13 mouse cellular contexts compared by ENCODE assay signal in genomic region chr4:140688044-140688825, GRCm38 (mm10). TPM values are rescaled to one million over a fixed set of nuclear protein-coding genes. Genes with fewer than 3 reads are reported as not detected.
A peak's percentile ranks its signal among the peaks of the same experiment; 100 is the strongest.
DNase-seq lines count a peak whose midpoint lies in the region; ATAC-seq and TF ChIP-seq lines count a peak whose summit lies in the region.
"Had no signal": no experiment of that assay in that cellular context is flagged by ENCODE, and none has a peak within 500 bp of the region (broad histone marks: within the 10 kb centered on the region; RNA-seq: fewer than 3 reads in every experiment).

No protein-coding gene starts in this region.

- no peak for TF ChIP-seq RAD21 in CH12.LX (IDR thresholded peaks at IDR 0.05; ENCODE audit: low read depth, low read length)

- peaks cover 20% of the 10 kb centered on the region for H3K4me1 ChIP-seq in intestine, embryonic 15.5 days (replicated peaks)
- H3K4me1 ChIP-seq in intestine, embryonic 16.5 days (ENCODE audit: control insufficient read depth, insufficient read depth, low read length): peaks cover 19% of the 10 kb centered on the region
- peaks cover 28 to 68% of the 10 kb centered on the region in 2 experiments for H3K4me1 ChIP-seq in CH12.LX (ENCODE audit: control insufficient read depth in 1 of 2, insufficient read depth in 2 of 2)

- in situ Hi-C loops in CH12.LX (cut with MboI; ENCODE audit: low pct_ligation_motif_present, low pct_unique_long_range_greater_than_20kb, low sequenced_read_pairs): no loop called here

- no peaks in the 10 kb centered on the region for H3K9me3 ChIP-seq in intestine, embryonic 15.5 days
- no peaks in the 10 kb centered on the region for H3K9me3 ChIP-seq in intestine, embryonic 16.5 days (ENCODE audit: control insufficient read depth, low read length)
- H3K9me3 ChIP-seq in CH12.LX (replicated peaks; ENCODE audit: low read length): no peaks in the 10 kb centered on the region
- H3K9me3 ChIP-seq: hindbrain, embryonic 12.5 days had no signal

- DNase-seq in CH12.LX (ENCODE audit: extremely low read depth): no peak
- DNase-seq in ZHBTc4 (ENCODE audit: low read depth, low spot score): peak; percentile 93
- DNase-seq in cerebellum, postnatal 25 days: no peak
- DNase-seq in cerebellum, adult 18-20 months: no peak
- DNase-seq: adrenal gland, adult 8-10 months had no signal

- no peak for TF ChIP-seq POLR2A in CH12.LX (IDR thresholded peaks at IDR 0.05; ENCODE audit: low read depth, low read length)

- no peaks in the 10 kb centered on the region for H3K27me3 ChIP-seq in intestine, embryonic 15.5 days (replicated peaks)
- no peaks in the 10 kb centered on the region for H3K27me3 ChIP-seq in intestine, embryonic 16.5 days (replicated peaks; ENCODE audit: control insufficient read depth, insufficient read depth, low read length)
- H3K27me3 ChIP-seq in CH12.LX (replicated peaks): no peaks in the 10 kb centered on the region

- no peak overlapping the region for H3K4me3 ChIP-seq in intestine, embryonic 15.5 days (replicated peaks)
- no peak overlapping the region for H3K4me3 ChIP-seq in intestine, embryonic 16.5 days (ENCODE audit: low read length)
- no peak overlapping the region for H3K4me3 ChIP-seq in CH12.LX (replicated peaks in 1 of 3; ENCODE audit: low read depth in 2 of 3, low read length in 2 of 3, poor library complexity in 1 of 3)
- H3K4me3 ChIP-seq: erythroblast, embryonic 14.5 days; hindbrain, embryonic 12.5 days had no signal

- no peak overlapping the region for H3K27ac ChIP-seq in intestine, embryonic 15.5 days
- H3K27ac ChIP-seq in intestine, embryonic 16.5 days (ENCODE audit: low read length): no peak overlapping the region
- no peak overlapping the region for H3K27ac ChIP-seq in CH12.LX (ENCODE audit: insufficient read depth, low read depth)
- H3K27ac ChIP-seq: hindbrain, embryonic 12.5 days had no signal

- TF ChIP-seq EP300 in CH12.LX (IDR thresholded peaks at IDR 0.05; ENCODE audit: low read length): no peak; the same call in 1 of the 2 replicates

- dilution Hi-C loops in CH12.LX (cut with MboI; ENCODE audit: extremely low pct_ligation_motif_present, extremely low pct_unique_long_range_greater_than_20kb, low sequenced_read_pairs): no loop called here

- H3K4me2 ChIP-seq in intestine, embryonic 15.5 days (replicated peaks): no peak overlapping the region
- H3K4me2 ChIP-seq in intestine, embryonic 16.5 days (ENCODE audit: low read depth, low read length): no peak overlapping the region
- no peak overlapping the region for H3K4me2 ChIP-seq in CH12.LX (ENCODE audit: insufficient read depth, low read depth, poor library complexity, severe bottlenecking)
- H3K4me2 ChIP-seq: heart, embryonic 11.5 days; hindbrain, embryonic 12.5 days had no signal

- ATAC-seq in intestine, embryonic 15.5 days: peak; percentile 53; the same call in 1 of the 2 replicates
- ATAC-seq in intestine, embryonic 16.5 days: no peak; the same call in 1 of the 2 replicates
- peak; percentile 26; the same call in 1 of the 2 replicates for ATAC-seq in megakaryocyte, adult 5-6 weeks (ENCODE audit: poor library complexity, severe bottlenecking)

- TF ChIP-seq CTCF in CH12.LX (conservative IDR thresholded peaks at IDR 0.05 in 1 of 2, IDR thresholded peaks at IDR 0.05 in 1 of 2; ENCODE audit: low read depth in 2 of 2, low read length in 2 of 2): no peak

- H3K79me2 ChIP-seq in CH12.LX (replicated peaks; ENCODE audit: control insufficient read depth, extremely low read depth, insufficient read depth, poor library complexity, severe bottlenecking): no peaks in the 10 kb centered on the region

- H3K9ac ChIP-seq in intestine, embryonic 15.5 days: no peak overlapping the region
- H3K9ac ChIP-seq in intestine, embryonic 16.5 days (ENCODE audit: low read depth, low read length): no peak overlapping the region
- H3K9ac ChIP-seq in CH12.LX (ENCODE audit: insufficient read depth, low read depth): no peak overlapping the region
- H3K9ac ChIP-seq: hindbrain, embryonic 12.5 days had no signal

- H3K36me3 ChIP-seq in intestine, embryonic 15.5 days: no peaks in the 10 kb centered on the region
- no peaks in the 10 kb centered on the region for H3K36me3 ChIP-seq in intestine, embryonic 16.5 days (ENCODE audit: control insufficient read depth, insufficient read depth, low read length)
- H3K36me3 ChIP-seq in CH12.LX (replicated peaks in 1 of 2; ENCODE audit: control insufficient read depth in 1 of 2, insufficient read depth in 1 of 2, low read length in 1 of 2): no peaks in the 10 kb centered on the region
- H3K36me3 ChIP-seq: hindbrain, embryonic 12.5 days had no signal

- 46% methylated on average over 12 of the region's 12 CpGs for WGBS in intestine, embryonic 15.5 days
- WGBS in intestine, embryonic 16.5 days: 57% methylated on average over 12 of the region's 12 CpGs

TF ChIP-seq in CH12.LX, 34 proteins besides CTCF, POLR2A, EP300 and RAD21:
- TF ChIP-seq BHLHE40 (IDR thresholded peaks at IDR 0.05; ENCODE audit: low read depth, low read length) (peak; percentile 85), PAX5 (IDR thresholded peaks at IDR 0.05; ENCODE audit: low read length) (no peak), SMC3 (IDR thresholded peaks at IDR 0.05; ENCODE audit: low read depth, low read length) (no peak), E2F4 (IDR thresholded peaks at IDR 0.05; ENCODE audit: insufficient replicate concordance, low read depth, low read length) (no peak), ZKSCAN1 (IDR thresholded peaks at IDR 0.05; ENCODE audit: borderline replicate concordance, low read depth, low read length) (no peak), ETS1 (conservative IDR thresholded peaks at IDR 0.05; ENCODE audit: low read depth, low read length) (peak; percentile 9; the same call in 1 of the 2 replicates), NELFE (IDR thresholded peaks at IDR 0.05; ENCODE audit: low read depth, low read length) (no peak), USF1 (IDR thresholded peaks at IDR 0.05; ENCODE audit: low read depth, low read length) (peak; percentile 6; the same call in 1 of the 2 replicates), MXI1 (IDR thresholded peaks at IDR 0.05; ENCODE audit: low read depth, low read length) (no peak), TCF12 (IDR thresholded peaks at IDR 0.05; ENCODE audit: low read depth, low read length) (no peak), USF2 (conservative IDR thresholded peaks at IDR 0.05; ENCODE audit: low read depth, low read length) (no peak), GABPA (IDR thresholded peaks at IDR 0.05; ENCODE audit: insufficient replicate concordance, low read depth, low read length) (no peak), ZNF384 (IDR thresholded peaks at IDR 0.05; ENCODE audit: low read depth, low read length) (peak; percentile 86), NRF1 (IDR thresholded peaks at IDR 0.05; ENCODE audit: low read depth, low read length) (no peak), KAT2A (IDR thresholded peaks at IDR 0.05; ENCODE audit: insufficient replicate concordance, low read length) (no peak)
TF ChIP-seq in CH12.LX: peak in this region for 4.

RNA-seq across cellular contexts. Expression of gene Rcc2, which starts 12.1 kb away (rescaled TPM):
- polyA plus RNA-seq in intestine, embryonic 15.5 days (2015; fragmentation: Nextera tagmentation; extraction: Ambion mirVana): 37.8 and 43.8 TPM in 2 replicates
- polyA plus RNA-seq in intestine, embryonic 16.5 days (2015; fragmentation: Nextera tagmentation; extraction: Ambion mirVana): 12.6 and 13.7 TPM in 2 replicates
- total RNA-seq in CH12.LX (2012; rRNA removed) (244 and 249 TPM in 2 replicates), CH12.LX (2014; rRNA removed) (187 TPM in 2 replicates)
- 319 and 348 TPM in 2 replicates for polyA plus RNA-seq in CH12.LX (2012; ENCODE audit: insufficient read length, low read depth)
- total RNA-seq in megakaryocyte, adult 5-6 weeks (2015): 30.3 and 37.4 TPM in 2 replicates
- total RNA-seq in megakaryocyte, adult 5-6 weeks (2017): 50.8 and 57.3 TPM in 2 replicates

RNA-seq across cellular contexts. Expression of gene Arhgef10l, which starts 22.4 kb away (rescaled TPM):
- 15.3 and 16.2 TPM in 2 replicates for polyA plus RNA-seq in intestine, embryonic 15.5 days (2015; fragmentation: Nextera tagmentation; extraction: Ambion mirVana)
- 12.1 and 14.3 TPM in 2 replicates for polyA plus RNA-seq in intestine, embryonic 16.5 days (2015; fragmentation: Nextera tagmentation; extraction: Ambion mirVana)
- total RNA-seq in CH12.LX (2012; rRNA removed) (4.5 and 5.9 TPM in 2 replicates), CH12.LX (2014; rRNA removed) (9.7 and 10.2 TPM in 2 replicates)
- 14.6 and 15.8 TPM in 2 replicates for polyA plus RNA-seq in CH12.LX (2012; ENCODE audit: insufficient read length, low read depth)
- 22.8 and 25.3 TPM in 2 replicates for total RNA-seq in megakaryocyte, adult 5-6 weeks (2015)
- 72.2 and 83.3 TPM in 2 replicates for total RNA-seq in megakaryocyte, adult 5-6 weeks (2017)

RNA-seq across cellular contexts. Expression of gene Padi6, which starts 54.2 kb away (rescaled TPM):
- polyA plus RNA-seq in intestine, embryonic 15.5 days (2015; fragmentation: Nextera tagmentation; extraction: Ambion mirVana): 0.11 and 0.15 TPM in 2 replicates
- polyA plus RNA-seq in intestine, embryonic 16.5 days (2015; fragmentation: Nextera tagmentation; extraction: Ambion mirVana): 0.07 TPM in 2 replicates
- total RNA-seq in CH12.LX (2012; rRNA removed) (not detected in 2 replicates), CH12.LX (2014; rRNA removed) (not detected in 2 replicates)
- 0.25 TPM in 1 of 2 replicates, not detected in the other for polyA plus RNA-seq in CH12.LX (2012; ENCODE audit: insufficient read length, low read depth)
- total RNA-seq in megakaryocyte, adult 5-6 weeks (2015): not detected in 2 replicates
- not detected in 2 replicates for total RNA-seq in megakaryocyte, adult 5-6 weeks (2017)
- total RNA-seq: adrenal gland, adult 8-10 months; common myeloid progenitor, adult 5-6 weeks had no signal
- polyA plus RNA-seq: erythroblast, embryonic 14.5 days; heart, embryonic 11.5 days; limb, embryonic 14.5 days had no signal
